Mouse (Mus musculus): ENCODE measurements at regions not wholly inside any gene's neighbourhood (a gene's known extent, or its start where the extent isn't known, plus 50 kb on each side); places are given as distances from the start of the nearest gene placed in this dataset.
"Not testable (repeated sequence)": the region's sequence is repeated elsewhere in the genome, so short reads cannot be mapped to it uniquely, and the experiment has no call there.

GRCm38 (mm10) chr9:30597092-30597491, 170.2 kb downstream of the Snx19 start:
- not testable (repeated sequence) for H3K4me3 ChIP-seq (ENCODE audit: insufficient read depth, low read depth, low read length); H3K27ac ChIP-seq (replicated peaks; ENCODE audit: low read depth, low read length); H3K4me1 ChIP-seq (ENCODE audit: control insufficient read depth, insufficient read depth, insufficient read length, low read length)

- Histone ChIP-seq H3K4me1 (ENCODE audit: control insufficient read depth, insufficient read depth, insufficient read length, low read length) (peaks cover 4% of the 10 kb centered on the region; the same call in 1 of the 2 replicates), H3K27ac (replicated peaks; ENCODE audit: low read depth, low read length) (no peak overlapping the region), H3K4me3 (ENCODE audit: insufficient read depth, low read depth, low read length) (no peak overlapping the region)
Measured at GRCm38 (mm10) chr9:30592601-30593000, 165.7 kb downstream of the Snx19 start.

- no peak overlapping the region for H3K27ac ChIP-seq (replicated peaks; ENCODE audit: low read depth, low read length)
- H3K4me3 ChIP-seq (ENCODE audit: insufficient read depth, low read depth, low read length), result no peak overlapping the region
- H3K4me1 ChIP-seq (ENCODE audit: control insufficient read depth, insufficient read depth, insufficient read length, low read length), result peaks cover 3% of the 10 kb centered on the region; the same call in 1 of the 2 replicates
Measured at GRCm38 (mm10) chr9:30591246-30591645, 164.3 kb downstream of the Snx19 start.

- Histone ChIP-seq H3K4me1 (ENCODE audit: control insufficient read depth, insufficient read depth, insufficient read length, low read length) (peaks cover 3% of the 10 kb centered on the region; the same call in 1 of the 2 replicates), H3K27ac (replicated peaks; ENCODE audit: low read depth, low read length) (no peak overlapping the region), H3K4me3 (ENCODE audit: insufficient read depth, low read depth, low read length) (no peak overlapping the region)
Measured at GRCm38 (mm10) chr9:30590661-30591179, 163.8 kb downstream of the Snx19 start.

- Histone ChIP-seq H3K4me1 (ENCODE audit: control insufficient read depth, insufficient read depth, insufficient read length, low read length) (peaks cover 18% of the 10 kb centered on the region), H3K27ac (replicated peaks; ENCODE audit: low read depth, low read length) (no peak overlapping the region)
Measured at GRCm38 (mm10) chr9:30581271-30581821, 154.4 kb downstream of the Snx19 start.

GRCm38 (mm10) chr9:30580500-30580899, 153.6 kb downstream of the Snx19 start:
- H3K4me3 ChIP-seq (ENCODE audit: insufficient read depth, low read depth, low read length), result no peak overlapping the region
- H3K4me1 ChIP-seq (ENCODE audit: control insufficient read depth, insufficient read depth, insufficient read length, low read length), result peaks cover 18% of the 10 kb centered on the region
- peak overlapping the region; percentile 28; the same call in 1 of the 2 replicates for H3K27ac ChIP-seq (replicated peaks; ENCODE audit: low read depth, low read length)

More at GRCm38 (mm10) chr9:30581271-30581821, 154.4 kb downstream of the Snx19 start:
- no peak overlapping the region for H3K4me3 ChIP-seq (ENCODE audit: insufficient read depth, low read depth, low read length)

GRCm38 (mm10) chr9:30578213-30578612, 151.3 kb downstream of the Snx19 start:
- Histone ChIP-seq H3K27ac (replicated peaks; ENCODE audit: low read depth, low read length) (no peak overlapping the region), H3K4me1 (ENCODE audit: control insufficient read depth, insufficient read depth, insufficient read length, low read length) (peaks cover 18% of the 10 kb centered on the region), H3K4me3 (ENCODE audit: insufficient read depth, low read depth, low read length) (no peak overlapping the region)

GRCm38 (mm10) chr9:30577243-30577642, 150.3 kb downstream of the Snx19 start:
- no peak overlapping the region for H3K4me3 ChIP-seq (ENCODE audit: insufficient read depth, low read depth, low read length)
- no peak overlapping the region for H3K27ac ChIP-seq (replicated peaks; ENCODE audit: low read depth, low read length)
- peaks cover 18% of the 10 kb centered on the region for H3K4me1 ChIP-seq (ENCODE audit: control insufficient read depth, insufficient read depth, insufficient read length, low read length)

GRCm38 (mm10) chr9:30575531-30575930, 148.6 kb downstream of the Snx19 start:
- Histone ChIP-seq H3K4me3 (ENCODE audit: insufficient read depth, low read depth, low read length) (no peak overlapping the region), H3K27ac (replicated peaks; ENCODE audit: low read depth, low read length) (no peak overlapping the region), H3K4me1 (ENCODE audit: control insufficient read depth, insufficient read depth, insufficient read length, low read length) (peaks cover 8% of the 10 kb centered on the region)

GRCm38 (mm10) chr9:30573294-30573693, 146.4 kb downstream of the Snx19 start:
- H3K4me3 ChIP-seq (ENCODE audit: insufficient read depth, low read depth, low read length), result no peak overlapping the region
- no peak overlapping the region for H3K27ac ChIP-seq (replicated peaks; ENCODE audit: low read depth, low read length)
- H3K4me1 ChIP-seq (ENCODE audit: control insufficient read depth, insufficient read depth, insufficient read length, low read length), result peaks cover 3% of the 10 kb centered on the region; the same call in 1 of the 2 replicates

- Histone ChIP-seq H3K4me1 (ENCODE audit: control insufficient read depth, insufficient read depth, insufficient read length, low read length) (no peaks in the 10 kb centered on the region), H3K4me3 (ENCODE audit: insufficient read depth, low read depth, low read length) (no peak overlapping the region), H3K27ac (replicated peaks; ENCODE audit: low read depth, low read length) (no peak overlapping the region)
Measured at GRCm38 (mm10) chr9:30571014-30571413, 144.1 kb downstream of the Snx19 start.

- no peak overlapping the region for H3K27ac ChIP-seq (replicated peaks; ENCODE audit: low read depth, low read length)
- no peak overlapping the region for H3K4me3 ChIP-seq (ENCODE audit: insufficient read depth, low read depth, low read length)
- H3K4me1 ChIP-seq (ENCODE audit: control insufficient read depth, insufficient read depth, insufficient read length, low read length), result no peaks in the 10 kb centered on the region
Measured at GRCm38 (mm10) chr9:30564765-30565680, 138.1 kb downstream of the Snx19 start.

- Histone ChIP-seq H3K4me1 (ENCODE audit: control insufficient read depth, insufficient read depth, insufficient read length, low read length) (no peaks in the 10 kb centered on the region), H3K27ac (replicated peaks; ENCODE audit: low read depth, low read length) (no peak overlapping the region), H3K4me3 (ENCODE audit: insufficient read depth, low read depth, low read length) (no peak overlapping the region)
Measured at GRCm38 (mm10) chr9:30563399-30563798, 136.5 kb downstream of the Snx19 start.

- Histone ChIP-seq H3K4me3 (ENCODE audit: insufficient read depth, low read depth, low read length) (no peak overlapping the region), H3K4me1 (ENCODE audit: control insufficient read depth, insufficient read depth, insufficient read length, low read length) (no peaks in the 10 kb centered on the region), H3K27ac (replicated peaks; ENCODE audit: low read depth, low read length) (no peak overlapping the region)
Measured at GRCm38 (mm10) chr9:30554908-30555307, 128.0 kb downstream of the Snx19 start.

- Histone ChIP-seq H3K4me3 (ENCODE audit: insufficient read depth, low read depth, low read length) (no peak overlapping the region), H3K4me1 (ENCODE audit: control insufficient read depth, insufficient read depth, insufficient read length, low read length) (no peaks in the 10 kb centered on the region), H3K27ac (replicated peaks; ENCODE audit: low read depth, low read length) (no peak overlapping the region)
Measured at GRCm38 (mm10) chr9:30552721-30553120, 125.8 kb downstream of the Snx19 start.

Data from brown adipose tissue, adult 24 weeks (tissue).